Mouse (Mus musculus): ENCODE data around the gene Gm12166. TPM values are rescaled to one million over a fixed set of nuclear protein-coding genes. Genes with fewer than 3 reads are reported as not detected.

Gene Gm12166
- polyA plus RNA-seq (2015; fragmentation: Nextera tagmentation; extraction: Ambion mirVana), result 11.1 and 12.8 TPM in 2 replicates

GRCm38 (mm10) chr11:46052105-46052659 is at the start of gene Gm12166:
Gm12166 (minus strand) TSS chr11:46052321.

GRCm38 (mm10) chr11:46055896-46056769 is 4.0 kb upstream of the Gm12166 start, which contains the start of gene Adam19:
Adam19 (plus strand) TSS chr11:46055992.

Small RNA genes within 50 kb of the gene (microRNA-seq; reads per million reads assigned to microRNA genes)
- gene Mir8100 (ENCODE audit: borderline replicate concordance, insufficient number of aligned reads), result not detected

Other genes starting within 250 kb of the Gm12166 start
- gene Clint1, start 200.3 kb downstream of the Gm12166 start, polyA plus RNA-seq (2015; fragmentation: Nextera tagmentation; extraction: Ambion mirVana), result 43.0 and 57.2 TPM in 2 replicates
- gene Lsm11, start 107.4 kb downstream of the Gm12166 start, polyA plus RNA-seq (2015; fragmentation: Nextera tagmentation; extraction: Ambion mirVana), result 4.8 and 5.3 TPM in 2 replicates
- 4.9 and 9.8 TPM in 2 replicates for gene Thg1l, start 96.8 kb downstream of the Gm12166 start, polyA plus RNA-seq (2015; fragmentation: Nextera tagmentation; extraction: Ambion mirVana)
- gene Sox30, start 72.0 kb downstream of the Gm12166 start, polyA plus RNA-seq (2015; fragmentation: Nextera tagmentation; extraction: Ambion mirVana), result 0.22 and 0.28 TPM in 2 replicates
- gene Adam19, start 3.7 kb upstream of the Gm12166 start, polyA plus RNA-seq (2015; fragmentation: Nextera tagmentation; extraction: Ambion mirVana), result 3.6 and 7.8 TPM in 2 replicates
- 0.11 and 0.17 TPM in 2 replicates for gene Nipal4, start 114.2 kb upstream of the Gm12166 start, polyA plus RNA-seq (2015; fragmentation: Nextera tagmentation; extraction: Ambion mirVana)
- 0.07 and 0.08 TPM in 2 replicates for gene Fndc9, start 183.2 kb upstream of the Gm12166 start, polyA plus RNA-seq (2015; fragmentation: Nextera tagmentation; extraction: Ambion mirVana)

All from adrenal gland, postnatal 0 days (tissue).